Comparison of ENCODE assay signal across 12 mouse cellular contexts in the genomic region with DNA sequence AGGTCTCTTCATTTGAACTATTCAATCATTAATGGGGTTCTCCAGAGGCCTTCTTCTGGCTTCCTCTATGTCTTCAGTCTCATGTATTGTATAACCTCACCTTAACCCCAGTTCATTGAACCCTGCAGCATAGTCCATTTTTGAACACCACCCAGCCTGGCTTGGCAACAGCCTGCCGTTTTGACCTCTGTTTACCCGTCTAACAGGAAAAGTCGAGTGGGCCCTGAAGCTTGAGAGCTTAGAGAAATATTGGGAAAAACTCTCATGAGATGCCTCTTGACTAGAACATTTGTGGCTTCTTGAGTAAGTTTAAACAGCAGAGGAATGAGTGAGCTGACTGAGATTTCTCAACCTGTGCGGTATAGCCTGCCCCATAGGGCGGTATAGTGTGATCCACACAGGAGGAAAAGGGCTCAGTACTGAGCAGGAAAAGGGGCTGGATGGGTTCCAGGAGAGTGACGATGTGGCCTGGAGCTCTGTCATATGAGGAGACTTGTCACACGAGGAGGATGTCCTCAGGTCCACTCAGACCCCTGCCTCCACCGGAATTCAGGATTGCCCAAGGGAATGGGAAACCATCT. TPM values are rescaled to one million over a fixed set of nuclear protein-coding genes. Genes with fewer than 3 reads are reported as not detected.
DNase-seq lines count a peak whose midpoint lies in the region; ATAC-seq and TF ChIP-seq lines count a peak whose summit lies in the region.
"Had no signal": no experiment of that assay in that cellular context is flagged by ENCODE, and none has a peak within 500 bp of the region (broad histone marks: within the 10 kb centered on the region; RNA-seq: fewer than 3 reads in every experiment).

No protein-coding gene starts in this region.

- H3K4me1 ChIP-seq in heart, embryonic 10.5 days: no peaks in the 10 kb centered on the region
- H3K4me1 ChIP-seq in forebrain, postnatal 0 days (ENCODE audit: insufficient read depth): no peaks in the 10 kb centered on the region
- H3K4me1 ChIP-seq: embryonic facial prominence, embryonic 12.5 days; hindbrain, embryonic 13.5 days had no signal

- no peaks in the 10 kb centered on the region for H3K9me3 ChIP-seq in heart, embryonic 10.5 days
- no peaks in the 10 kb centered on the region for H3K9me3 ChIP-seq in forebrain, postnatal 0 days (ENCODE audit: low read length)
- H3K9me3 ChIP-seq: embryonic facial prominence, embryonic 12.5 days; hindbrain, embryonic 13.5 days had no signal

- WGBS in heart, embryonic 10.5 days: 72% methylated on average over 8 of the region's 8 CpGs
- 78% methylated on average over 8 of the region's 8 CpGs for WGBS in forebrain, postnatal 0 days

- intact Hi-C loops in heart, postnatal 10 days (cut with DNase I): no loop called here
- intact Hi-C loops in gastrocnemius, postnatal 14 days (cut with DNase I; ENCODE audit: low total_unique reads): loop anchor here (5.0 kb wide), 1 partner anchor 185 kb away; no protein-coding TSS in a partner anchor

- peak; percentile 28 to 47 for DNase-seq in heart, postnatal 10 days
- no peak for DNase-seq in heart, embryonic 10.5 days (ENCODE audit: low spot score)
- peak; percentile 37 for DNase-seq in gastrocnemius, postnatal 14 days
- peak; percentile 52 for DNase-seq in kidney, postnatal 14 days
- peak; percentile 86 for DNase-seq in lung, postnatal 25 days (ENCODE audit: low spot score)
- DNase-seq in forebrain, postnatal 0 days: no peak
- DNase-seq in MN1 (ENCODE audit: low spot score): no peak
- DNase-seq: midbrain, embryonic 14.5 days had no signal

- peaks cover 19% of the 10 kb centered on the region for H3K27me3 ChIP-seq in heart, embryonic 10.5 days (ENCODE audit: insufficient read depth, poor library complexity, severe bottlenecking)
- H3K27me3 ChIP-seq in forebrain, postnatal 0 days (ENCODE audit: insufficient read depth, low read length): no peaks in the 10 kb centered on the region
- H3K27me3 ChIP-seq: embryonic facial prominence, embryonic 12.5 days; hindbrain, embryonic 13.5 days had no signal

- H3K4me3 ChIP-seq in heart, embryonic 10.5 days: no peak overlapping the region
- H3K4me3 ChIP-seq in forebrain, postnatal 0 days (ENCODE audit: low read depth, low read length): no peak overlapping the region
- H3K4me3 ChIP-seq: embryonic facial prominence, embryonic 12.5 days; hindbrain, embryonic 13.5 days had no signal

- no peak overlapping the region for H3K4me2 ChIP-seq in forebrain, postnatal 0 days (ENCODE audit: low read depth)
- H3K4me2 ChIP-seq: embryonic facial prominence, embryonic 12.5 days; hindbrain, embryonic 13.5 days had no signal

- no peaks in the 10 kb centered on the region for H3K36me3 ChIP-seq in heart, embryonic 10.5 days
- no peaks in the 10 kb centered on the region for H3K36me3 ChIP-seq in forebrain, postnatal 0 days (ENCODE audit: insufficient read depth)
- H3K36me3 ChIP-seq: embryonic facial prominence, embryonic 12.5 days; hindbrain, embryonic 13.5 days had no signal

- H3K9ac ChIP-seq in forebrain, postnatal 0 days: no peak overlapping the region
- H3K9ac ChIP-seq: embryonic facial prominence, embryonic 12.5 days; hindbrain, embryonic 13.5 days; liver, embryonic 14.5 days had no signal

- no peak overlapping the region for H3K27ac ChIP-seq in heart, embryonic 10.5 days
- no peak overlapping the region for H3K27ac ChIP-seq in forebrain, postnatal 0 days (ENCODE audit: low read depth, low read length)
- H3K27ac ChIP-seq: embryonic facial prominence, embryonic 12.5 days; hindbrain, embryonic 13.5 days; liver, embryonic 14.5 days had no signal

- TF ChIP-seq CTCF in forebrain, postnatal 0 days (IDR thresholded peaks at IDR 0.05; ENCODE audit: low read depth): no peak

- no peak for ATAC-seq in forebrain, postnatal 0 days

RNA-seq across cellular contexts. Expression of a gene that starts 14.5 kb away (rescaled TPM):
- total RNA-seq in heart, postnatal 10 days (2021): 10 to 100 TPM; 19.7 to 30.1 TPM
- polyA plus RNA-seq in heart, embryonic 10.5 days (2016; fragmentation: Nextera tagmentation; extraction: Ambion mirVana): 2.5 and 5.5 TPM in 2 replicates
- 10 to 100 TPM; 12.8 to 37.3 TPM for total RNA-seq in gastrocnemius, postnatal 14 days (2021)
- total RNA-seq in forebrain, postnatal 0 days (2014; rRNA removed): 30.8 and 41.0 TPM in 2 replicates
- polyA plus RNA-seq in forebrain, postnatal 0 days (2015; fragmentation: Nextera tagmentation; extraction: Ambion mirVana): 5.2 and 8.7 TPM in 2 replicates
- total RNA-seq: granulocyte monocyte progenitor cell, adult 5-6 weeks had no signal

Comparison
In these comparisons a context has a peak if more than half of its experiments do, and no peak if none do; other contexts are left out.
1. DNase-seq: peak in heart, postnatal 10 days (2 of 2), gastrocnemius, postnatal 14 days (single experiment), kidney, postnatal 14 days (single experiment) and lung, postnatal 25 days (single experiment); none in heart, embryonic 10.5 days (single experiment), forebrain, postnatal 0 days (single experiment) and MN1 (single experiment).